Mouse (Mus musculus): Measurements from ENCODE around the gene Aagab. TPM values are rescaled to one million over a fixed set of nuclear protein-coding genes. Genes with fewer than 3 reads are reported as not detected.

Gene Aagab
- total RNA-seq (2021) = 10 to 100 TPM; 59.0 to 64.8 TPM
- long read RNA-seq, full-length matches to known transcripts = 79 of 158 reads
- long read RNA-seq, partial matches to known transcripts = 15 of 158 reads
- long read RNA-seq, other reads (novel, unspliced or antisense) = 64 of 158 reads

DNA sequence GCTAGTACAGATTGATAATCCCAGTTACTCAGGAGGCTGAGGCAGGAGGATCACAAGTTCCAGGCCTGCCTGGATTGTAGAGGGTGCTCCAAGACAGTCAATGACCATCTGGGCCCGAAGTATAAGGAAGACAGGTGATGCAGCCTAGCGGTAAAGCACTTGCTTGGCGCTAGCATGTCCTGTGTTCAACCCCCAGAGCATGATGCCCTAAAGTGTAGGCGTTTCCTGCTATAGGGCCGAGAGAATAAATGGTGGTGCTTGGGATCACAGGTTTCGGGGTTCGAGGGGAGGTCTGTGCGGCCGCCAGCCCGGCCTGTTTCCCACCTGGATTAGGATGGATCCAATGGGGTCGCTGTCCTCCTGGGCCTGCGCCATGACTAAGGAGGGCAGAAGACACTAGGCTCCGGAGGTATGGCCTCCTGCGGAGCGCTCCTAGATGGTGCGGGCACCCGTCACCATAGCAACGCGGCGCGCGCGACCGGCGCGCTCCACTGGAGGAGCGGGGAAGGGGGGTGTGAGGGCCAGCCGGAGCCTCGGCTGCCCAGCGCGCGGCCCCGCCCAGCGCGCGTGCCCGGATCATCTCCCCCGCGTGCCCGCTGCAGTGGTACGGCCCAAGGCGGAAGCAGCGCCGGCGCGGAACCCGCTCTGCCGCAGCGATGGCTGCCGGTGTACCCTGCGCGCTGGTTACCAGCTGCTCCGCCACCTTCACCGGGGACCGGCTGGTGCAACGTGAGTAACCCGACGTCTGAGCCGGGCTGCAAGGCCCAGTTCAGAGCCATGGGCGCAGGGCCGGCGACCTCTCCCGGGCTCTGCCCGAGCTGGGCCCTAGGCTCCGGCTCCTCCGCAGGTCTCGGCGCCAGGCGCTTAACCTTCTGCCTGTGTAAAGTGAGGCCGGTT is at the start of gene Aagab, which contains the start of gene Iqch:
TSS of gene Aagab (plus strand) at position 618 of the 897 bp plus-strand sequence.
TSS of gene Iqch (minus strand) at position 451 of the 897 bp plus-strand sequence.
- peak; percentile 96 to 98 for DNase-seq (ENCODE audit: low spot score in 2 of 2)

DNA sequence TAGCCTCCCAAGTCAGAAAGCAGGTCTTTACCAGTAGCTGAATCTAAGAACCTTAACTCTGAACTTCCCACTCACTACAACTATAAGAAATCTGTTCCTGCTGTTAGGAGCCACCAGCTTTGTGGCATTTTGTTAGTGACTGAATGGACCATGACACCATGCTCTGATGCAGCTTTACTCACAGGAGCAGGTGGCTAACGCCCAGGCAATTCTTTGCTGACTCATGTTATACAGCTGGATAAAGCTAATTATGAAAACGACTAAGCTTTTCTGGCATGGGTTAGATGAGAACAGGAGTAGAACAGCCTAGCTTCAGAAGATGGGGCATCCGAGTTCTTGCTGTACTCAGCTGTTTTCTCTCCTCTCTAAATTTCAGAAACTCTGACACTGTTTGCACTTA is 48.8 kb upstream of the Aagab start:
- DNase-seq (ENCODE audit: low spot score in 2 of 2) = peak in 1 of 2 experiments; percentile 51

DNA sequence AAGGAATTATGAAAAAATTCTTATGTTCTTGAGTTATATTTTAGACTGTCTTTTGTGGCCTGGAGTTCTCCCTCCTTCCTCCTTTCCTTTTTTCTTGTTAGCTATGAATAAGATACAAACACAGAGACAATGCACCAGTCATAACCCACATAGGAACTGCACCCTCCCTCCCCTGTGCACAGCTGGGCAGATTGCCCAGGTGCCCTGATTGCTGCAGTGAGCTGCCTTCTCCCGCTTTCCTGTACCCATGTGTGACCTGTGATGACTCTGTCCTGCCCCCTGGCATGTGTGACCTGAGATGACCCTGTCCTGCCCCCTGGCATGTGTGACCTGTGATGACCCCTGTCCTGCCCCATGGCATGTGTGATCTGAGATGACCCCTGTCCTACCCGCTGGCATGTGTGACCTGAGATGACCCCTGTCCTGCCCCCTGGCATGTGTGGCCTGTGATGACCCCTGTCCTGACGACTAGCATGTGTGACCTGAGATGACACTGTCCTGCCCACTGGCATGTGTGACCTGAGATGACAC is 46.9 kb upstream of the Aagab start:
- DNase-seq (ENCODE audit: low spot score in 2 of 2) = no peak

- no peak for DNase-seq (ENCODE audit: low spot score in 2 of 2)
These were observed 46.1 kb upstream of the Aagab start for GRCm38 (mm10) chr9:63556316-63556715.

DNA sequence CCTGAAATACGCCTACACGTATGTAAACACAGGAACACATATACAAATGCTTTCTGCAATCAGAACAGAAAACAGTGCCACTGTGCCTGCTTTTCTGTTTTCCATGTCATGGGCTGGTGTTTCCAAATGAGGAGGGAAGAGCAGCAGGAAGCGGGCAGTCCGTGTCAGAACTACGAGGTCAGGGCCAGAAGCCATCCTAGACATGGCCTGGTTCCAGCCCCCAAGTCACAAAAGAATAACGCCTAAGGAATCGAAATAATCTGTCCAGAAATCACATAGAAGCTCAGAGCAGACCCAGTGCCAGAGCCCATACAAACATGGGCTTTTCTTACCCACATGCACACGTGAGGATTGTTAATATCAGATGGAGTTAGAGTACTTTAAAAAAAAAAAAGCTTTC is 45.5 kb upstream of the Aagab start:
- DNase-seq (ENCODE audit: low spot score in 2 of 2) = no peak

GRCm38 (mm10) chr9:63561931-63562330 is 40.5 kb upstream of the Aagab start:
- DNase-seq (ENCODE audit: low spot score in 2 of 2) = no peak

DNA sequence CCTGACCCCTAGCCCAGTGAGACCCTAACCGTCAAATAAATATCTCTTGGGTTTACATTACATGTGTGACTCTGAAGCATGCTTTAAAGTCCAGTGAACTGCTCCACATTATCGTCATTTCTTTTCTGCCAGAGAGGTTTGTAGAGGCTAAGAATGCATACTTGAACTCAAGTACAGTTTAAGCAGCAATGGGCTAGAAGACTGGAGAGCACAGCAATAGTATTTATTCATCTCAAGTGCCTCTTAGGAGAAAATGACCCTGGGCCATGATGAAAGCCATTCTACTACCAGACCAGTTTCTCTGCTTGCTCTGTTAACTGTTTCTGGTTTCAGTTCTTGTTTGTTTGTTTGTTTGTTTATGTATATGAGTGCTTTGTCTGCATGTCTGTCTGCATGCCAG is 39.0 kb upstream of the Aagab start:
- no peak for DNase-seq (ENCODE audit: low spot score in 2 of 2)

DNA sequence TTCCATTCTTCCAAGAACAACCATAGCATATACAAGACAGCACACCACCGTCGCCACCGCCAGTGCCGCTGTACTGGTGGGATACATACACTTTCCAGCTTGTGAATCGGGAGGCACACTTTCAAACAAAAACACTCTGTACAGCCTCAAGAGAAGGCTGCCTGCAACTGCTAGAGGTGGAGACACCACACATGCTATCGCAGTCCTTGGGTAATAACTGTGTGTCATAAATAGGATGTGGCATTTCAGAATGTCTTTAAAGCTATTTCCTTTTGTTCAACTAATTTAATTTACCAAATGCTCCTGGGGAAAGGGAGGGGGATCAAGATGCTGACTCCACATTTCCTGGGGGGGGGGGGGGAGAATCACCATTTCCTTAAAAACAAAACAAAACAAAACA is 34.1 kb upstream of the Aagab start:
- no peak for DNase-seq (ENCODE audit: low spot score in 2 of 2)

GRCm38 (mm10) chr9:63568808-63569207 is 33.7 kb upstream of the Aagab start:
- peak in 1 of 2 experiments; percentile 38 for DNase-seq (ENCODE audit: low spot score in 2 of 2)

DNA sequence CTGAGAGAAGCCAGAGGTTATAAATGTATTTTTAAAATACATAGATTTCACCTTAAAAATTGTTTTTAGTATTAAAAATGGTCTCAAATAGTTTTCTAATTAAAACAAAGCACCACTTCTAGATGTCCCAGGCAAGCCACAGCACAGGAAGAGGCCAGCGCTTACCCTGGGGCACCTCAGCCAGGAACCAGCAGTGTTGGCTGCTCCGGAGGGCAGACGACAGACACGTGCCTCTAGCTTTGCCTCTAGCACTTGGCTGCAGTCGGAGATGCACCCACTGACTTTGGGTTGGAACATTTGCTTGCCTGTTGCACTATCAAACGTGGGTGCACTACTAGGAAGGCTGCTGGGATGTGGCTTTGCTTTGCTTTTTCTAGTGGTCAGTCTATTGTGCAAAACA is 30.6 kb upstream of the Aagab start:
- no peak for DNase-seq (ENCODE audit: low spot score in 2 of 2)

GRCm38 (mm10) chr9:63572874-63573273 is 29.6 kb upstream of the Aagab start:
- no peak for DNase-seq (ENCODE audit: low spot score in 2 of 2)

DNA sequence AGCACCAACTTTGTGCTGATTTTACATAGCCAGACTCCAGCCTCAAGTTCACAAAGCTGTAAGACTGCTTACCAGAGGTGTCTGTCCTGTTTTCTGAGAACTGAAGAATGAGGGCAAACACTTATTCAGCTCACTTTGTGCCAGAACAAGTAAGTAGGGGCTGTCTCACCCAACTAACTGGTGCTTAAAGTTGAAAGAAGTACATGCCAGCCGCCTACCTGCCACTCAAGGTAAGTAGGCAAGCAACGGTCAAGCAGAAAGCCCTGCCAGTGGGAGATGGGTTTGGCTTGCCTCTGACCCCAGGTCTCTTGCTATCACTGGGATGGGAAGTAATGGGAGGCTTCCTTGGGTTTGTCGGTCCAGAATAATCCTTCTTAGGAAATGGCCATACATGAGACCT is 25.0 kb upstream of the Aagab start:
- no peak for DNase-seq (ENCODE audit: low spot score in 2 of 2)

DNA sequence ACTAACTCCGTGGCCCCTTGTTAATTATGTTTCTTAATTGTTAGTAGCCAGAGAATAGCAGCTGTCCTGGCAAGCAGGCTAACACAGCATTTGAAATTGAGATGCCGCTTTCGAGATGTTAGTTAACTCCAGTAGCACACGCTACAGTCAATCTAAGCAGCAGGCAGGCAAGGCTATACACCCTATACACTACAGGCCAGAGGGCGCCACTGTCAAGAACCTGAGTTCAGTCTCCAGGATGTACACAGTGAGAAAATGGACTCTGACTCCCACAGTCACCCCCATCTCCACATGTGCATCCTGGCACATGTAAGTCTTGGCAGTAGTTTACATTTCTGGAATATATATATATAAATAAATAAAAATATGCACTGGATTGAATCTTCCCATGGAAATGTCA is 22.8 kb upstream of the Aagab start:
- DNase-seq (ENCODE audit: low spot score in 2 of 2) = no peak

DNA sequence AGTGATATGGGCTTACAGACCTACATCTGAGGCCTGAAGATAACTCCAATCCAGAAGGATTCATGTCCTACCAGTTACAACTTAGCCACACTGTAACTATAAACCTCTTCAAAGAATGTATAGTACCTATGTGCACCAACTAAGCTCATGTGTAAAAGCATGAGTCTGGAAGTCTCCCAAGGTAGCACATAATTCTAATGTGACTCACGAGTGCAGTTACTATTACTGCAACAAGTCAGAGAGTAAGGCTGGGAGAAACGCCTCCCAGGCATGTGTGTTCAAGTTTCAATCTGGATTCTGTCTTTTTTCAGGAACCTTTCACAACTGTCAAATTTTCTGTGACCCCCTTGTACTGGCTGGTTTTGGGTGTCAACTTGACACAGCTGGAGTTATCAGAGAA is 22.4 kb upstream of the Aagab start:
- no peak for DNase-seq (ENCODE audit: low spot score in 2 of 2)

DNA sequence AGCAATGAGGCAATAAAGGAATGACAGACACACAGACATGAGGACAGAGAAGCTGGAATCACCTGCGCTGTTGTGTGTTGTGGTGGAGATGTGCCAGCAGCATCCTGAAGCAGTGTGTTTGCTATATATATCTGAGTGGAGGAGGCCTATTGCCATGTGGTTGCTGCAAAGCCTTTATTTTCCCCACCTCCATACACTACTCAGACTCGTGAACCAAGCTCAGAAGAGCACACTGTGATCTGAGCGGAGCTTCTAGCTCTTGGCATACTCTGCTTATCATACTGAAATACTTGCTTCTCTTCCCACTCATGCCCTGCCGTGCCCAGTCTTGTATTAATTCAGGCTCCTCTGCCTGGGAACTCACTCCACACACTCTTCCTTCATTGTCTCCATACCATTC is 20.7 kb upstream of the Aagab start:
- peak in 1 of 2 experiments; percentile 57 for DNase-seq (ENCODE audit: low spot score in 2 of 2)

- DNase-seq (ENCODE audit: low spot score in 2 of 2) = no peak
These were observed 17.2 kb upstream of the Aagab start for GRCm38 (mm10) chr9:63585251-63585650.

GRCm38 (mm10) chr9:63589209-63589608 is 13.3 kb upstream of the Aagab start:
- DNase-seq (ENCODE audit: low spot score in 2 of 2) = no peak

- DNase-seq (ENCODE audit: low spot score in 2 of 2) = no peak
These were observed 11.9 kb upstream of the Aagab start for GRCm38 (mm10) chr9:63590592-63590991.

DNA sequence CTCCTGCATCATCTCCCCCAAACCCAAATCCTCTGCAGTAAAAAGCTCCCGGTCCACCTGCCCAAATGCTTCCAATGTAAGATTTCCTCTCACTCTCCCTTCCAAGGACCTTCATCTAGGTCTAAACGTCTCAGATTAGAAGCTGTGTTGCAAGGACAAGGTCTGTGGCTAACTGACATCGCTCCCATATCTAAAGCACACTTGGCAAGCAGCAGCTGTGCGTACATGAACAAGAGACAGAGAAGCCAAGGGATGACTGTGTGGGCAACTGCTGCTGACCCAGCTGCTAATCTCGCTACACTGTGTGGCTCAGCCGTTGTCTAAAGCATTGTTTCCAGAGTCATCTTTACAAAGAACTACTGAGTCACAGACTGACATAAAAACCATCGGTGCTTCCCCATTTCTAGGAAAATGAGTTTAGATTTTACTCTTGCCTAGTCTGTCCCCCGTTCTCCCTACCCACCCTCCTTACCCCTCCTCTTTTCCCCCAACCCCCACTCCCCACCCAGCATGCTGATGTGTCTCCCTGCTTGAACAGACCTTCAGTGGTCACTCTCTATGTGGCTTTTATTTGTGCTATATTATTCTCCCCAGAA is 10.7 kb upstream of the Aagab start:
- no peak for DNase-seq (ENCODE audit: low spot score in 2 of 2)

- DNase-seq (ENCODE audit: low spot score in 2 of 2) = no peak
These were observed 7.4 kb upstream of the Aagab start for GRCm38 (mm10) chr9:63595032-63595431.

- DNase-seq (ENCODE audit: low spot score in 2 of 2) = no peak
These were observed 6.8 kb upstream of the Aagab start for GRCm38 (mm10) chr9:63595652-63596051.

GRCm38 (mm10) chr9:63596660-63597059 is 5.8 kb upstream of the Aagab start:
- DNase-seq (ENCODE audit: low spot score in 2 of 2) = no peak

All from layer of hippocampus, adult 18-20 months (tissue).